Comparison of ENCODE assay signal across 11 mouse cellular contexts in genomic region chr2:93488911-93489587, GRCm38 (mm10). TPM values are rescaled to one million over a fixed set of nuclear protein-coding genes. Genes with fewer than 3 reads are reported as not detected.
DNase-seq lines count a peak whose midpoint lies in the region; ATAC-seq and TF ChIP-seq lines count a peak whose summit lies in the region.
"Had no signal": no experiment of that assay in that cellular context is flagged by ENCODE, and none has a peak within 500 bp of the region (broad histone marks: within the 10 kb centered on the region; RNA-seq: fewer than 3 reads in every experiment).

No protein-coding gene starts in this region.

- H3K4me1 ChIP-seq in kidney, embryonic 14.5 days (ENCODE audit: control insufficient read depth, insufficient read depth, low read length), result no peaks in the 10 kb centered on the region
- no peaks in the 10 kb centered on the region for H3K4me1 ChIP-seq in midbrain, postnatal 0 days (ENCODE audit: insufficient read depth, low read length)
- no peaks in the 10 kb centered on the region for H3K4me1 ChIP-seq in midbrain, embryonic 16.5 days (ENCODE audit: control insufficient read depth, insufficient read depth, low read length)
- H3K4me1 ChIP-seq in limb, embryonic 10.5 days, result peaks cover 59% of the 10 kb centered on the region
- no peaks in the 10 kb centered on the region for H3K4me1 ChIP-seq in stomach, postnatal 0 days (replicated peaks; ENCODE audit: control insufficient read depth, insufficient read depth)
- H3K4me1 ChIP-seq in forebrain, embryonic 13.5 days, result peaks cover 6% of the 10 kb centered on the region

- peak; percentile 74 for ATAC-seq in kidney, embryonic 14.5 days (ENCODE audit: low FRiP score, low TSS enrichment)
- ATAC-seq in midbrain, postnatal 0 days (ENCODE audit: low FRiP score), result no peak
- no peak for ATAC-seq in midbrain, embryonic 16.5 days
- ATAC-seq in stomach, postnatal 0 days (ENCODE audit: low FRiP score, low TSS enrichment), result no peak; the same call in 1 of the 2 replicates
- ATAC-seq in forebrain, embryonic 13.5 days, result no peak

- H3K27ac ChIP-seq in kidney, embryonic 14.5 days (ENCODE audit: low read depth, low read length), result no peak overlapping the region
- no peak overlapping the region for H3K27ac ChIP-seq in midbrain, postnatal 0 days (ENCODE audit: low read depth, low read length)
- no peak overlapping the region for H3K27ac ChIP-seq in midbrain, embryonic 16.5 days (ENCODE audit: low read length)
- H3K27ac ChIP-seq in limb, embryonic 10.5 days, result peak overlapping the region; percentile 76
- H3K27ac ChIP-seq in stomach, postnatal 0 days (replicated peaks), result no peak overlapping the region
- H3K27ac ChIP-seq in gastrocnemius, adult 2 months, result no peak overlapping the region
- no peak overlapping the region for H3K27ac ChIP-seq in forebrain, embryonic 13.5 days

- whole genome bisulfite sequencing in kidney, embryonic 14.5 days, result 18% methylated on average over 19 of the region's 19 CpGs
- 47% methylated on average over 19 of the region's 19 CpGs for WGBS in midbrain, postnatal 0 days
- 35% methylated on average over 19 of the region's 19 CpGs for WGBS in midbrain, embryonic 16.5 days
- 16% methylated on average over 19 of the region's 19 CpGs for WGBS in limb, embryonic 10.5 days
- WGBS in stomach, postnatal 0 days, result 30% methylated on average over 19 of the region's 19 CpGs
- 42% methylated on average over 17 of the region's 19 CpGs for WGBS in forebrain, embryonic 13.5 days

- TF ChIP-seq CTCF in midbrain, postnatal 0 days (IDR thresholded peaks at IDR 0.05), result peak; percentile 28
- TF ChIP-seq CTCF in stomach, postnatal 0 days (IDR thresholded peaks at IDR 0.05; ENCODE audit: low read depth), result peak; percentile 28; the same call in 1 of the 2 replicates
- no peak for TF ChIP-seq CTCF in gastrocnemius, adult 2 months (IDR thresholded peaks at IDR 0.05)

- no peak overlapping the region for H3K4me3 ChIP-seq in kidney, embryonic 14.5 days (ENCODE audit: low read length)
- no peak overlapping the region for H3K4me3 ChIP-seq in midbrain, postnatal 0 days (ENCODE audit: low read depth, low read length)
- H3K4me3 ChIP-seq in midbrain, embryonic 16.5 days (ENCODE audit: low read depth, low read length), result no peak overlapping the region
- no peak overlapping the region for H3K4me3 ChIP-seq in limb, embryonic 10.5 days
- no peak overlapping the region for H3K4me3 ChIP-seq in stomach, postnatal 0 days (ENCODE audit: low read depth, low read length)
- no peak overlapping the region for H3K4me3 ChIP-seq in gastrocnemius, adult 2 months
- H3K4me3 ChIP-seq in forebrain, embryonic 13.5 days, result no peak overlapping the region

- DNase-seq in kidney, adult 11 months, result no peak
- no peak for DNase-seq in midbrain, postnatal 0 days (ENCODE audit: low spot score)
- DNase-seq in limb, embryonic 10.5 days (ENCODE audit: low spot score), result peak; percentile 72
- peak; percentile 29 for DNase-seq in stomach, postnatal 0 days (ENCODE audit: low spot score)
- DNase-seq in gastrocnemius, adult 2 months, result no peak
- DNase-seq: cerebellum, adult 9-10 months; layer of hippocampus, postnatal 36 days; thymus, postnatal 4 days had no signal

- H3K36me3 ChIP-seq in kidney, embryonic 14.5 days (ENCODE audit: control insufficient read depth, insufficient read depth, low read length), result no peaks in the 10 kb centered on the region
- no peaks in the 10 kb centered on the region for H3K36me3 ChIP-seq in midbrain, postnatal 0 days (ENCODE audit: insufficient read depth, low read length)
- H3K36me3 ChIP-seq in midbrain, embryonic 16.5 days (ENCODE audit: control insufficient read depth, insufficient read depth, low read length), result no peaks in the 10 kb centered on the region
- H3K36me3 ChIP-seq in limb, embryonic 10.5 days, result no peaks in the 10 kb centered on the region
- no peaks in the 10 kb centered on the region for H3K36me3 ChIP-seq in stomach, postnatal 0 days (ENCODE audit: control insufficient read depth, insufficient read depth, low read length)
- no peaks in the 10 kb centered on the region for H3K36me3 ChIP-seq in forebrain, embryonic 13.5 days (ENCODE audit: poor library complexity, severe bottlenecking)

- intact Hi-C loops in gastrocnemius, adult 2 months (cut with DNase I), result no loop called here

- H3K9me3 ChIP-seq in kidney, embryonic 14.5 days (ENCODE audit: control insufficient read depth, low read length), result no peaks in the 10 kb centered on the region
- no peaks in the 10 kb centered on the region for H3K9me3 ChIP-seq in midbrain, postnatal 0 days (ENCODE audit: low read length)
- H3K9me3 ChIP-seq in midbrain, embryonic 16.5 days (replicated peaks; ENCODE audit: control insufficient read depth, low read length, poor library complexity, severe bottlenecking), result no peaks in the 10 kb centered on the region
- H3K9me3 ChIP-seq in limb, embryonic 10.5 days (replicated peaks), result no peaks in the 10 kb centered on the region
- no peaks in the 10 kb centered on the region for H3K9me3 ChIP-seq in stomach, postnatal 0 days (ENCODE audit: control insufficient read depth, low read length)
- no peaks in the 10 kb centered on the region for H3K9me3 ChIP-seq in forebrain, embryonic 13.5 days (replicated peaks)

- H3K9ac ChIP-seq in kidney, embryonic 14.5 days (ENCODE audit: low read depth, low read length), result no peak overlapping the region
- no peak overlapping the region for H3K9ac ChIP-seq in midbrain, postnatal 0 days (replicated peaks; ENCODE audit: low read length, poor library complexity, severe bottlenecking)
- no peak overlapping the region for H3K9ac ChIP-seq in midbrain, embryonic 16.5 days (ENCODE audit: low read depth, low read length)
- no peak overlapping the region; the same call in 1 of the 2 replicates for H3K9ac ChIP-seq in stomach, postnatal 0 days (ENCODE audit: low read length)
- no peak overlapping the region for H3K9ac ChIP-seq in forebrain, embryonic 13.5 days

- no peak overlapping the region for H3K4me2 ChIP-seq in kidney, embryonic 14.5 days (replicated peaks; ENCODE audit: low read depth, low read length)
- H3K4me2 ChIP-seq in midbrain, postnatal 0 days (ENCODE audit: low read depth, low read length, poor library complexity, severe bottlenecking), result no peak overlapping the region
- no peak overlapping the region for H3K4me2 ChIP-seq in midbrain, embryonic 16.5 days (ENCODE audit: low read length)
- H3K4me2 ChIP-seq in stomach, postnatal 0 days (replicated peaks; ENCODE audit: low read depth), result no peak overlapping the region
- no peak overlapping the region for H3K4me2 ChIP-seq in forebrain, embryonic 13.5 days

- TF ChIP-seq EP300 in stomach, postnatal 0 days (optimal IDR thresholded peaks at IDR 0.05), result no peak

- no peaks in the 10 kb centered on the region for H3K27me3 ChIP-seq in kidney, embryonic 14.5 days (ENCODE audit: control insufficient read depth, insufficient read depth, low read length)
- no peaks in the 10 kb centered on the region for H3K27me3 ChIP-seq in midbrain, postnatal 0 days (ENCODE audit: insufficient read depth, low read length)
- H3K27me3 ChIP-seq in midbrain, embryonic 16.5 days (ENCODE audit: control insufficient read depth, insufficient read depth, low read depth, low read length), result no peaks in the 10 kb centered on the region
- peaks cover 52% of the 10 kb centered on the region for H3K27me3 ChIP-seq in limb, embryonic 10.5 days (ENCODE audit: low read depth, poor library complexity, severe bottlenecking)
- H3K27me3 ChIP-seq in stomach, postnatal 0 days (ENCODE audit: control insufficient read depth, insufficient read depth, low read length), result no peaks in the 10 kb centered on the region
- H3K27me3 ChIP-seq in forebrain, embryonic 13.5 days, result 0 out of 2 replicates have a peak, but pooled peaks cover 5% of the 10 kb centered on the region

RNA-seq across cellular contexts. Expression of gene Cd82, which starts 26.1 kb away (rescaled TPM):
- polyA plus RNA-seq in kidney, embryonic 14.5 days (2014; fragmentation: Nextera tagmentation; extraction: Ambion mirVana), result 17.4 and 27.4 TPM in 2 replicates
- 9.2 and 11.4 TPM in 2 replicates for total RNA-seq in midbrain, postnatal 0 days (2014; rRNA removed)
- 14.5 and 14.8 TPM in 2 replicates for polyA plus RNA-seq in midbrain, postnatal 0 days (2015; fragmentation: Nextera tagmentation; extraction: Ambion mirVana)
- 19.5 and 22.1 TPM in 2 replicates for polyA plus RNA-seq in midbrain, embryonic 16.5 days (2015; fragmentation: Nextera tagmentation; extraction: Ambion mirVana)
- 4.1 and 7.2 TPM in 2 replicates for polyA plus RNA-seq in limb, embryonic 10.5 days (2016; fragmentation: Nextera tagmentation; extraction: Ambion mirVana)
- 93.5 and 105 TPM in 2 replicates for polyA plus RNA-seq in stomach, postnatal 0 days (2015; fragmentation: Nextera tagmentation; extraction: Ambion mirVana)
- total RNA-seq in gastrocnemius, adult 2 months (2021), result 10 to 100 TPM in 1 of 2 experiments, 1 to 10 TPM in 1; 6.6 to 17.8 TPM
- polyA plus RNA-seq in forebrain, embryonic 13.5 days (2015; fragmentation: Nextera tagmentation; extraction: Ambion mirVana), result 12.0 and 14.8 TPM in 2 replicates

Comparison
In these comparisons a context has a peak if more than half of its experiments do, and no peak if none do; other contexts are left out.
1. DNase-seq: peak in limb, embryonic 10.5 days (single experiment) and stomach, postnatal 0 days (single experiment); none in kidney, adult 11 months (single experiment), midbrain, postnatal 0 days (single experiment) and gastrocnemius, adult 2 months (single experiment).